Mouse (Mus musculus) erythroblast, embryonic 14.5 days (primary cell): ENCODE measurements around the gene Obp1b.

Experiments used
- GATA1 ChIP-seq: IDR thresholded peaks from 2 replicates; pipeline ENCODE4 v1.6.1; 2012; ENCODE audit warnings: low read length, inconsistent platforms, mixed read lengths
- TAL1 ChIP-seq: IDR thresholded peaks from 3 replicates; pipeline ENCODE4 v1.6.1; 2012; ENCODE audit warnings: low read length, inconsistent platforms, mixed read lengths

- TF ChIP-seq TAL1 = no peak
- no peak for TF ChIP-seq GATA1
Measured at GRCm38 (mm10) chrX:78202829-78203228, 16.3 kb downstream of the Obp1b start.
